Mouse (Mus musculus): ENCODE results near the gene Unc13d.
A peak's percentile ranks its signal among the peaks of the same experiment; 100 is the strongest.
"Not testable (repeated sequence)": the region's sequence is repeated elsewhere in the genome, so short reads cannot be mapped to it uniquely, and the experiment has no call there.

The Unc13d gene

DNA sequence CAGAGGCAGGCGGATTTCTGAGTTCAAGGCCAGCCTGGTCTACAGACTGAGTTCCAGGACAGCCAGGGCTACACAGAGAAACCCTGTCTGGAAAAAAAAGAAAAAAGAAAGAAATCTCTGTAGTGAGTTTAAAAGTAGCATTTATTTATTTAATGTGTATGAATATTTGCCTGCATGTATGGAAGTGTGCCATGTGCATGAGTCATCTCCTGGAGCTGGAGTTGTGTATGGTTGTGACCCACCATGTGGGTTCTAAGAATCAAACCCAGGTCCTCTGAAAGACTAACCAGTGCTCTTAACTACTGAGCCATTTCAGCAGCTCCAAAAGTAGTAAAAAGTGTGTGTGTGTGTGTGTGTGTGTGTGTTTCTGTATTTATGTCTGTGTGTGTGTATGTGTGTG, 34.5 kb downstream of the Unc13d start:
- no peak for DNase-seq (ENCODE audit: low spot score)

GRCm38 (mm10) chr11:116042372-116043138, 35.2 kb downstream of the Unc13d start:
- no peak for DNase-seq (ENCODE audit: low spot score)

GRCm38 (mm10) chr11:116041833-116042232, 35.9 kb downstream of the Unc13d start:
- DNase-seq (ENCODE audit: low spot score), result no peak

- no peak for DNase-seq (ENCODE audit: low spot score)
Measured at GRCm38 (mm10) chr11:116040593-116040992, 37.2 kb downstream of the Unc13d start.

- DNase-seq (ENCODE audit: low spot score), result no peak
Measured at GRCm38 (mm10) chr11:116037826-116038225, 39.9 kb downstream of the Unc13d start.

GRCm38 (mm10) chr11:116036671-116037070, 41.1 kb downstream of the Unc13d start:
- no peak for DNase-seq (ENCODE audit: low spot score)

DNA sequence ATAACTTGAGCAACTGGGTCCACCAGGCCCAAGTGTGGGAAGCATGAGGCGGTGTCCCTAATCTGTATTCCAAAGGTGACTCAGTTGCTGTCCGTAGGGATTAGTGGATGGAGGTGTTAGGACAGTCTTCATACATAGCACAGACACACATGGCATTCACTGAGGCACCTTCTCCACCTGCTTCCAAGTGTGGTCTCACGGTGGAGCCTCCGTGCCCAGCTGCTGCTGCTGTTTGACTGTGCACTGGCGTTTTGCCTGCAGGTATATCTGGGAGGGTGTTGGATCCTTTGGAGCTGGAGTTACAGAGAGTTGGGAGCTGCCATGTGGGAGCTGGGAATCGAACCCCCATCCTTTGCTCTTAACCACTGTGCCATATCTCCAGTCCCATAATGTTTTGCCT, 43.2 kb downstream of the Unc13d start:
- no peak for DNase-seq (ENCODE audit: low spot score)

GRCm38 (mm10) chr11:116030898-116031845, 46.6 kb downstream of the Unc13d start:
- DNase-seq (ENCODE audit: low spot score), result peak; percentile 58

DNA sequence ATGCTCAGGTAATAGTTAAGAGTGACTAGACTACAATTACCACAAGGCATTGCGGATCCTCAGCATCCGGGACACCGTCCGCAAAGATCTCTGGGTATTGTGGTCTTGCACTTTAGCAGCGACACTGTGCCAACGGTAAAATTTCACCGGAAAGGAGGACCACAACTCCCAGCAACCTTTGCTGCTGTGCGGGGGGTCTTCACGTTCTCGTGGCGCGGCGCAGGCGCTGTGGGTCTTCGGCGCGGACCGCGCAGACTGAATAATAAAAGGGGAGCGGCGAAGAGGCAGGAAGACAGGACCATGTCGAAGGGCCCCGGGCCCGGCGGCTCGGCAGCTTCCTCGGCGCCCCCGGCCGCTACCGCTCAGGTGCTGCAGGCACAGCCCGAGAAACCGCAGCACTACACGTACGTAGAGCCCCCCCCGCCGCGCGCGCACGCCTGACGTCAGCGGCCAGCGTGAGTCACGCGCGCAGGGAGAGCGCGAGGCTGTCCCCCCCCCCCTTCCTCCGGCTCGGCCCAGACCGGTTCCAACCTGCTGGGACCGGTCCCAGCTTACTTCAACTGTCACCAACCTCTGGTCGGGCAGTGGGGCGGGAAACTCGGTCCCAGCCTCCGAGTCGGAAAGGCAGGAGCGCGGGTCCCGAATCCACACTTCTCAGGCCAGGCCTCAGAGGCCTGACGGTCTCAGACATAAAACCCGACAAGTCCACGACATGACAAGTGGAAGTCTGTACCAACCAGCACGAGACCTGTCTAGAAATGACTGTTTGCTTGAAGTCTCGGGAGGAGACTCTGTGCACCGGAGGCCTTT, 47.5 kb downstream of the Unc13d start, which contains the start of gene Unk:
TSS of gene Unk (plus strand) at position 235 of the 810 bp plus-strand sequence.
- DNase-seq (ENCODE audit: low spot score), result peak; percentile 100

- no peak for DNase-seq (ENCODE audit: low spot score)
Measured at GRCm38 (mm10) chr11:116029086-116029865, 48.5 kb downstream of the Unc13d start.

- no peak for DNase-seq (ENCODE audit: low spot score)
Measured at GRCm38 (mm10) chr11:116028177-116028865, 49.4 kb downstream of the Unc13d start.

DNA sequence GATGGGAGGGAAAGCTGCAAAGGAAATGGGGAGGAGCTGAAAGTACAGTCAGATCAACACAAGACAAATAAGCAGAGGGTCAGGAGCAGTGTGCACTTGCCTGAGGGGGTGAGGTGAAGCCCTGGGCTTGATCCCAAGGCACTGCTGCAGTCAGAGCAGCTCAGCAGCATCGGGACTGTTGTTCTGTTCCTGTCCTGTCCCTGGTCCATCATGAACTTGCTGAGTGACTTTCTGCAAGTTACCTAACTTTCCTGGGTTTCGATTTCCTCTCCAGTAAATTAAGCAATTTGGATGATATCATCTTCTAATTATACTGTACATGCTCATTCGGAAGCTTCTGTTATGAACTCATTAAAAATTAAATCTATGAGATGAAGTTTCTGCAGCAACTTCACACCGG, 50.0 kb downstream of the Unc13d start, which contains the start of gene H3f3b:
TSS of gene H3f3b (minus strand) at position 207 of the 400 bp plus-strand sequence.
- DNase-seq (ENCODE audit: low spot score), result no peak

DNA sequence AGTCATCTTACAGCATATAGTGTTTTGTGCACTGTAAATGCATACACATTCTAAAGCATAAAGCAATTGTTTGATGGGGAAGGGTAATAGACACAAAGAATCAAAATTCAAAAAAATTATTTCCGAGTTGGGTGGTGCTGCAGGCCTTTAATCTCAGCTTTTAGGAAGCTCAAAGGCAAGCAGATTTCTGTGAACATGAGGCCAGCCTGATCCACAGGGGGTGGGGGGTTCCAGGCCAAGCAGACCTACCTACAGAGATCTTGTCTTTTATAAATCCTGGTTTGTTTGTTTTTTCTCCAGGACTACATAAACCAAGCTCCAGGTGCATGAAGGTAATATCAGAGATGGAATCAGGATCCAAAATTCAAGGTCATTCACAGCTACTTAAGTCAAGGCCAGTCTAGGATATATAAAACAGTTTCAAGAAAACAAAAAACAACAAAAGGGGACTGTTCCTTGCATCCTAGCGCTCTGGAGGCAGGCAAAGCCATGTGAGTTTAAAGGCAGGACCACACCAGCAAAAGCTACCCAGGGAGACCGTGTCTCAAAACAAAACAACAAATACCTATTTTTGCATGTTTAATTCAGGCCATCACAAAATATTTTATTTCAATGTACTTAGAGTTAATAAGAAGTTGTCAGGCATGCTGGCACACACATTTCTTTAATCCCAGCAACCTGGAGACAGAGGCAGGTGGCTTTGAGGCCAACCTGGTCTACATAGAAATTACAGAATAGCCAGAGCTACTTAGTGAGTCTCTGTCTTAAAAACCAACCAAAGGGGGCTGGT, 52.5 kb downstream of the Unc13d start:
- no peak for DNase-seq (ENCODE audit: low spot score)

- DNase-seq (ENCODE audit: low spot score), result peak; percentile 99
Measured at GRCm38 (mm10) chr11:116024356-116024808, 53.4 kb downstream of the Unc13d start.

DNA sequence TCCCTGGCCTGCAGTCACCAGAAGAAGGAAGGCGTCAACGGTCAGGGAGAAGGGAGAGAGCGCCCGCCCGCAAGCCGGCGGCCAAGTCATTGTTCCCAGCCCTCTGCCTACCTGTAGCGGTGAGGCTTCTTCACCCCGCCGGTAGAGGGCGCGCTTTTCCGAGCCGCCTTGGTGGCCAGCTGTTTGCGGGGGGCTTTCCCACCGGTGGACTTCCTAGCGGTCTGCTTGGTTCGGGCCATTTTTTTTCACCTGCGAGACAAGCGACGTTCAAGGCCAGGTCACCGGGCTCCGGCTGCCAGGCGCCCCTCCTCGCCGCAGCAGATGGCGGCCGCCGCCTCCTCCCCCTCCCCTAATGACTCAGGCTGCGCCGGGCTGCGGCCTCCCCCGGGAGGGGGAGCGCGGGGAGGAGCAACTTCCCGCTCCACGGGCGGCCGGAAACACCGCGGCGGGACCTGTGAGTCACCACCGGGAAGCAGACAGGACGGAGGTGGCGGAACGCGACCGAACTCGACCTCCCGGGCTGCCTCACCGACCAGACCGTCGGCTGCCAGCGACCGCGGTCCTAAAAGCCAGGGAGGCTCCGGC, 53.9 kb downstream of the Unc13d start:
- peak; percentile 79 for DNase-seq (ENCODE audit: low spot score)

- DNase-seq (ENCODE audit: low spot score), result not testable (repeated sequence)
Measured at GRCm38 (mm10) chr11:116023074-116023770, 54.5 kb downstream of the Unc13d start.

GRCm38 (mm10) chr11:116022256-116022780, 55.4 kb downstream of the Unc13d start:
- DNase-seq (ENCODE audit: low spot score), result peak; percentile 36
